Mouse (Mus musculus) fat pad, adult 2 months (tissue): Measurements from ENCODE around the gene Rasl11b.

Experiments used
- DNase-seq: peaks from one replicate; pipeline ENCODE4 v3.0.0-alpha.2; 2011; ENCODE audit warnings: low read depth, low spot score; ENCODE audit errors: extremely low read depth

Rasl11b gene

DNA sequence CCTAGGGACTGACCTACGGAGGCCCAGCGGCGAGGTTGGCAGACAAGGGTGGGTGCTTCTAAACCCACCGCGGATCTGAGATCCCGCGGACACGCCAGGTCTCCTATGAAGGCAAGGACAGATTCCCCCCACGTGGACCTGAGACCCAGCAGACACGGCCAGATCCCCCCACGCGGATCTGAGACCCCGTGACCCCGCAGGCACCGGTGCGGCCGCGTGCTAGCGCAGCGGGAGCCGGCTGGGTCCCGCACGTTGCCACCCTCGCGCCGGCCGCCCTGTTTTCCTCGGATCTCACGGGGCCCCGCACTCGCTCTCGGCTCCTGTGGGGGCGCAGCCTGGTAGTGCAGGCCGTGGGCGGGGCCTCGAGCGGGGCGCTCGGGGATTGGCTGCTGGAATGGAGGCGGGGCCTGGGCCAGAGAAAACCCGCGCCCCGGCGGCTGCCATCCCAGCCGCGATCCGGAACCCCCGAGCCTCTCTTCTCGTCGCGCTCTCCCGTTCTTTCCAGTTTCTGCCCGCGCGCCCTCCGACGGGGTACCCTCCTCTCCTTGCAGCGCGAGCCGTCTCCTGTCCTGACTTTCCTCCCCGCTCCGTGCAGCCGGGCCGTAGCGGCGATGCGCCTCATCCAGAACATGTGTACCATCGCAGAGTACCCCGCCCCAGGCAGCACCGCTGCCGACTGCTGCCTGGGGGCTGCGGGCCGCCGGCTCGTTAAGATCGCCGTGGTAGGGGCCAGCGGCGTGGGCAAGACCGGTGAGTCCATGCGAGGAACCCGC is at the start of gene Rasl11b:
Gene Rasl11b, plus strand, starts transcription at position 446 of the 773 bp plus-strand sequence.
- no peak for DNase-seq

DNA sequence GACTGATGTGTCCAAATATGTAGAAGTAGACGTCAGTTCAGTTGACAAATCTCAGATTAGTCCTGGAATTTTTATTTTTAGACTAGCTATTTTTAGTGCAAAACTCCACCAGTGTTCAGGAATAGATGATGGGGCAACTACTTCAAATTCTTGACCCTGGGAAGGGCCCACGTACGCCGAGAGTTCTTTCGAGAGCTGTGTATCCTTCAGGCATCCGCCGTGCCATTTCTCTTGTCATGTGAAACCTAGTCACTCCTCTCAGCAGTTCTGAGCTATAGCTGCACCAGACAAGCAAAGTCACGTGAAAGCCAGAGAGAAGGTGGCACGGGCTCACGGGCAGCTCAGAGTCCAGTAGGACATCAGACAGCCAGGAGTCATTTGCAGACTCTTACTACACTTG is 47.5 kb upstream of the Rasl11b start:
- no peak for DNase-seq

DNA sequence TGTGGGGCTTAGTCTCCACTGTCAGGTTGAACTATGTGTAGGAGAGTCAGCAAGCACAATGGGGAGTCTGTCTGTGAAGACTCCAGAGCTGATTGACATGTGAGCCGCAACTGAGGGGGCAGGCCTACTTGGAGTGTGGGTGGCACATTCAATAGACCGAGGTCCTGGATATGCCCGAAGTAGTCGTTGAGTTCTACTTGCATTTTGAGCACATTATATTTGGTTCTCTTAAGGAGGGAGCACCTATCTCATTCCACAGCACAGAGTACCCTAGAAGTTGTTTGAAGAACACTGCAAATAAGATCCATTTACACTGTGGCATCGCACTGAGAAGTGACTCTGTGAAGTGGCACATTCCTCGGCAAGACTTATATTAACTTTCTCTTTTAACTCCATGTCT is 45.1 kb upstream of the Rasl11b start:
- no peak for DNase-seq

DNA sequence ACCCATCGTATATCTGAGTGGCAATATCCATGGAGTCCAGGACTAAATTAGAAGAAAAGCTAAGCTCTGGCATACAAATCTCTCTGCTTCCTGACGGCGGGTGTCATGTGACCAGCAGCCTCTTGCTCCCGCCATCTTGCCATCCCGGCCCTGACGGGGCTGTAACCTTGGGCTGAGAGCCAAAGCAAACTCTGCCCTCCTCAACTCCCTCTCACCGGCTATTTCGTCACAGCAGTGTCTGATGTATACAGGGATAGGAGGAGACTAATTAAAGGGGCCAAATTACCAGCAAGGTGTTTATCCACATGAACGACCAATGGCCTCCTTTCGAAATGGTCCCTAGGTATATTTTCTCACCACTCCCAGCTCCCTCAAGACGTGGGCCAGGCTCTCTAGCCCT is 43.3 kb upstream of the Rasl11b start:
- DNase-seq, result no peak

DNA sequence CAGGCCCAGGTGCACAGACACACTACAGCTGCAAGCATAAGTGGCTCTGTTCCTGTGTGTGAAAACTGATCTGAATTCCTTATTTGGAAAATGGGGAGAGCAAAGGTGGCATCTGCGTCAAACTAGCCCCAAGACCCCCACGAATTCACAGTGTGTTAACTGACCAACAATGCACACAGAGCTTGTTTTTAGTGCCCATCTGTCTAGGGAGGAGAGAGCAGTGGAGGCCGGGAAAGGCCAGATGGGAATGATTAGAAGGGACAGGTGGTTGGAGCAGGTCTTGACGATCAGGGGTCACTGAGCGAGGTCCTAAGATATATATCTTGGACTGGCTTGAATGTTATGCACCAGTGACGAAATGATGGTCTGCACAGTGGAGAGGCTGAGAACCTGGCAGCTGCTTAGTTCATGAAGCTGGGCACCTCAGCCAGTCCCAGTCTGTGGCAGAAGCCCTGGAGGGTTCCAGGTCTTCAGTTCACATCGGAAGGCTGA is 39.2 kb upstream of the Rasl11b start:
- no peak for DNase-seq

DNA sequence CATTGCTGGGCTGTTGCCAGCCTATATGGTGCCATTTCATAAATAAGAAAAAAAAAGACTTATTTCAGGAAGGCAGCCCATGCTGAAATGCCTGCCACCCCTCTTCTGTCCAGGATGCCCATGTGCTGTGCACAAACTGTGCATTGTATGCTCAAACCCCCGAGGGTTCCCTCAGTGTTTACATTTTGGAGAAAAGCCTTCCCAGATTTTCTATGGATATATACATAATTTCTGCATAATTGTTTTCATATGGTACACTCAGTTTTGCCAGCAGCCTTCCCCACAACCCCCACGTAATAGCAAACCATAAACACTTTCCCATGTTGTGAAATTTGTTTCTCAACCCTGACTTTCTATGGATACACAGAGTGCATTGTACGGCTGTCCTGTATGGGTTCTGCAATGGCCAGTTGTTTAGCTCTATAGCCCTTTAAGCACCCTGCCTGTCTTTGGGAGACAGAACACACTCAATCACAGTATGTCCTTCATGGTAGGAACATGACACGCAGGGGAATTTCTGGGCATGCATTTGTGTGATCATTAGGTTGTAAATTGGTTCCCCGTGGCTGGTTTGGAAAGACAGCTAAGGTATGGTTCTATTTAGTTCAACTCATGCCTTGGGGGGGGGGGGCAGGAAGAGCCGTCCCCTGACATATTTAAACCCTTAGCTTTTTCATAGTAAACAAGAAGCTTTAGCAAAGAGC is 36.0 kb upstream of the Rasl11b start:
- DNase-seq, result no peak

DNA sequence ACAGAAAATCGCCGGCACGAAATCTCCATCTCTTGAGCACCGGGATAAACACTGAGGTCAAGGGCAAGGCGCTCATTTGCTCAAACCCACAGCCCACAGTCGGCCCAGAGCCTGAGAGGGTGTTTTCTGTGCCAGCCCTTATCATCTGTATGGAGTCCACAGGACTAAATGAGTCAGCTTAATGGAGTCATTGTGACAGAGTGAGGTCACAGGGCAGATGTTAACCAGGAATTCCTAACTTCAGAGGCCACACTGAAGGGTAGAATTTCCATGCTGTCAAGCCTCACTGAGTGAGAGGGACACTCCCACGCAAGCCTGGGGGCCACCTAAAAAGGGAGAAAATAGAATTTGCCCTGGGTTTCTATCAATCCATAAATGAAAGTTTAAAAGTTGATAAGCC is 35.2 kb upstream of the Rasl11b start:
- DNase-seq, result no peak

DNA sequence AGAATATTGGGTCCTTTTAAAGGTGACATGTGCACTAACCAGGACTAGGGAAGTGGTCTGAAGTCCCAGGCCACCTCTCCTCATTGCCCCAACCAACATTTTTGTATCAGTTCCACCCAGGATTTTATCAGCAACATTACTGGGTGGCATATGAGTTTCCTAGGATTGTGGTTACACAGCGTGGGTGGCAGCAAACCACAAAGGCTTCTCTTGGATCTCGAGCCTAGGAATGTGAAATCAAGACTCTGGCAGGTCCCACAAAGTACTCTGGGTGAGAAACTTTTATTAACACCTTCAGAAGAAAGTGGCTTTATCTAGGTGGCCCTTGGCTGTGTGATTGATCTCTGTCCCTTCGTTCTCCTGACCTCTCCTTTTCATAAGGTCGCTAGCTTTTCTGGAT is 34.7 kb upstream of the Rasl11b start:
- no peak for DNase-seq

DNA sequence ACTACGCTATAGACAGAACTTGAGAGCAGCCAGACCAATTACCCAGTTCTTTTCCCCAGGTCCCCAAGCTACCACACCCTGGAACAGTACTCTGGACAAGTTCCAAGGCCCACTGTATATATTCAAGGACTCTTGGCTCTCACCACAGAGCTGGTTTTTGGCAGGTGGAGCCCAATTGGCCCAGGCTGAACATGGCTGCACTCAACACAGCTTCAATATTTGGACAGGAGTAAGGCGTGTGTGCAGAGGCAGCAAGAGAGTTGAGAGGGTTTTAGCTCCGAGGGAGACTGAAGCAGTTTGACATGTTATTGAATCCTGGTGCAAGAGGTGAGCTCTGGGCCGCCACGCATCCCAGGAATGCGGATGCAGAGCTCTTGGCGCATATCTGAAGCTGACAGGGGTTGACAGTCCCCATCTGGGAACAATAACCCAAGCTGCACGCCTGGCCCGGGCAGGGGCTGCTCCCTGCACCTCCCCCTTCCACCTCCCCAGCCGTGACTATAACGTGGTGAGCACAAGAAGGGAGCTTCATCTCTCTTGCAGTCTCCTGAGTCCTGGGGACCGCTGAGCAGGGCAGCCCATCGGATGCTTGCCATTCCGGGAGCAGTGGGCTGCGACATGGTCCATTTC is 33.7 kb upstream of the Rasl11b start:
- no peak for DNase-seq

DNA sequence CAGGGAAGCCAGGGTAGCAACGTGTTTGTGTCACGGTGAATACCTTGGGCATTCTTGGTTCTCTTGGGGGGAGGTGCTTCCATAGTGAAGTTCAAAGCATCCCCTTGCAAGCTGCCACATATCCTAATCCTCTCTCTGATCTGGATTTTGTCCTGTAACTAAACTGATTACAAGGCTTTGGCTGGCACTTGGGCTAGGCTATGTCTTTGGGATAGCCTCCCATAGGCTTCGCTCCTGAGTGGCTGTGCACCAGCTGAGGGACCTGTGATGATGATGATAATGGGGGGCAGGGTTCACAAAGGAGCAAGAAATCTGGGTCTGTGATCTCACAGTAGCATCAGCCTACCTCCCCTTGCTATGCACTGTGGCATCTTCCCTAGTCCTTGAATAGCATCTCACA is 33.1 kb upstream of the Rasl11b start:
- DNase-seq, result no peak

DNA sequence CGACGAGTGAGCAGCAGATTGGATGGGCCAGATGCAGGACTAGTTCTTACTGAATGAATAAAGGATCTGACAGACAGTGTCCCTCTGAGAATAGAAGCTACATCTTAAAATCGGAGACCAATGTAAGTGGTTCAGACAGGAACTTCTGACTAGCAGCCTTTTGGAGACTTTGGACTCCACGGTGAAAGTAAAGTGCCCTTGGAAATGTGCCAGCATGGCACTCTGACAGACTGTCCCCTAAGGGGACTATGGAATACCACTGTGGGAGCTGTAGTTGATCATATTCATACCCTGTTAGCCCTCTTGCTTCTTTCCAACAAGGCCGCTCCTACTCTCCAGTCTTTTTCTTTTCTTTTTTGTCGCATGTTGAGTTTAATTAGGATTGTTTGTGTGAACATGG is 31.9 kb upstream of the Rasl11b start:
- DNase-seq, result no peak

DNA sequence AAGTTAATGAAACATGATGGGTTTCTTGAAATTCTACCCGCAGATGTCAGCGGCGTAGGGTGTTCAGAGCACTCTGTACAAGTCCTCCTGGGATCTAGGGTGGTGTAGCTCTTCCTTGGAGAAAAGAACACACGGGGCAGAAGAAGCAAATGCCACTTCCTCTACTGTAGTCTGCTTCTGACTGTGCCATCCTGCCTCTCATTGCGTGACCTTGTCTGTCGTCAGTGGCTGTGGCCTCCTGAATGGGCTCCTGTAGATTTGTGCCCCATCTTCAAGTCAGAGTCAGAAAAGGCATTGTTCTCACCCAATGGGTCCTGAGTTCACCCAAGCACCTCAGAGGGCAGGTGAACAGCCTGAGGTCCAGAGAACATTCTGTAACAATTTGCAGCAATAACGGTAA is 30.5 kb upstream of the Rasl11b start:
- no peak for DNase-seq

DNA sequence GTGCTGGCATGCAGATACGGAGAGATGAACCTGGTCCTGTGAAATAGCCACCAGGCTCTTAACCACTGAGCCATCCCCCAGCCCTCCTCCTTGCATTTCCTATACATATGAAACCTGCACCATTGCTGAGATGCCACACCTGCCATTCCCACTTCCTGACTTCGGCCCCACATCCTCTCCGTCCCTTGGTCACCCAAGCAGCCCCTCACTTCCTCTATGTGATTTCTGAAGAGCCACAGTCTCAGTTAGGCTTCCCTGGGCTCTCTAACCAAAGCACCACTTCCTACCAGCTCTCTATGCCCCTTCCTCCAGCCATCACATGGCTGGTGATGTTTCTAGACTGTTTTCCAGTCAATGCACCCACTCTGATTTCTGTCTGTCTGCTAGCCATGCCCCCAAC is 28.4 kb upstream of the Rasl11b start:
- no peak for DNase-seq

DNA sequence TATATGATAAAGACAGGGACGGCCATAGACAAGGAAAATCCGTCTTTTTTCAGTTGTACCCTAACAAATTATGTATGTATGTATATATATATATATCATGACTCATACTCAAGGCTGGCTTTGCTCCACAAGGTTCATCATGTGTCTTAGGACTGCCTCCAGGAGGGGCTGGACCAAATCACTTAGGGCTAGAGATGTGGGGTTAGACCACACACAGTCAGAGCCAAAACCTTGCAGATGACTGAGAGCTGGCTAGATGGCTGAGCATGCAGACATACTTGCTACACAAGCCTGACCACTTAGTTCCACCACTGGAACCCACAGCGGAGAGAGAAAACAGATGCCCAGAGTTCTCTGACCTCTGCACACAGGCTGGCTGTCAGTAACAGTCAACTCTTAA is 27.0 kb upstream of the Rasl11b start:
- DNase-seq, result no peak

DNA sequence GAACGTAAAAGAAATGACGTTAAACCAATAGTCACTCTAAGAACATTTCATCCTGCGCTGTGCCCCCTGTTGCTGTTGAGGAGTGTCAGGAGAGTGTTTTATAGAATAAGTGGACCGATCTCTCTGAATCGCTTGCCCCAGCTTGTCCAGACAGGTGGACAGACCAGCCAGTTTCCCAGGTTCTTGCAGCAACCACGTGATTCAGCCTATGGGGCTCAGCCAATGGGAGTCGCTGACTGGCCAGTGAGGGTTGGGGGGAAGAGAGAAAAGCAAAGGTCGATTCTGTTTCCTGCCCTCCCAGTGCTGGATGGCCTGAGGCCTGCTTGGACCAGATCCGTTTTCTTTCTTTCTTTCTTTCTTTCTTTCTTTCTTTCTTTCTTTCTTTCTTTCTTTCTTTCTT is 23.3 kb upstream of the Rasl11b start:
- DNase-seq, result no peak

DNA sequence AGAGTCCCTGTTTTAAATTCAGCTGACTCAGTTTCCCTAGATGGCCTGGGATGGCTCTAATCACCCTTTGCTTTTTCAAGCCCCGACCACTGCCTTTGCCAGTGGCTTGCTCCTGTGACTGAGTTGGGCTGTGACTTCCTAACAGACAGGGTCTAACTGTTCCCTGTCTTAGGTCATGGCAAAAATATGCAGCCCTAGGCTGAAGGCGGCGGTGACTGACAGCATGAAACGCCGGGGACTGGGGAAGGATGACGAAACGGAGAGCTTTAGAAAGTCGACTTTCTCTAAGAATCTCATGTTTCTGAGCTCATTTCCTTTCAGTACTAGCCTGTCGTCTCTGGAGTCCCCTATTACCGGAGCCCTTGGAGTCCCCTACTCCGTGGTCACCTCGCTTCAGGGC is 22.9 kb upstream of the Rasl11b start:
- DNase-seq, result no peak

DNA sequence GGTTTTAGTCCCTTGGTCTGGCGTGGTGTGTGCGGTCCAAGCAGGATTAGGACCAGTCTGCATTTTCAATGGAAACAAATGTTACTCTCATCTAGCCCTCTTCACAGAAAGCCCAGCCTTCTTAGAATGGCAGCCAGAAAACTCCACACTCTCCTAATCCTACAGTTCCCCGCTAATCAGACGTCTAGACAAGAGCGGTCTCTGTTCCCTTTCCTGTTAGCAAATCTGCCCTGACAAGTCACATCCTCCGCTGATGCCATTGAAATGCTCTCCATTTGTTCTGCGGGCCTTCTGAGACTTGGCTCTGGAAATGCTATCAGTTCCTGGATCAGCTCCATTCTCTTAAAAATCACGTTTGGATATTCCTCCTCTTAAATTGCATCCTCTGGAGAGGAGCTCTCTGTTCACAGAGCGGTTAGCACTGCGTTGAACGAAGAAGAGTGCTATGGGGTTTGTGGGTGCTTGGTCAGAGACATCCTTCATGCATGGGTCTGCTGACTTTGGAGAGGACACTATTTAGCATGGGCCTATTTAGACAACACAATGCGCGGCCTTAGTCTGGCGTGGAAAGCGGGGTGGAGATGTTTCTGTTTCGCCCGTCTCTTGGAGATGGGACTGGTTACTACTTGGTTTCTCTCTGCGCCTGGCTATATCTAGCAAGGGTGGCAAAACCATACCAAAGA is 21.8 kb upstream of the Rasl11b start:
- no peak for DNase-seq

DNA sequence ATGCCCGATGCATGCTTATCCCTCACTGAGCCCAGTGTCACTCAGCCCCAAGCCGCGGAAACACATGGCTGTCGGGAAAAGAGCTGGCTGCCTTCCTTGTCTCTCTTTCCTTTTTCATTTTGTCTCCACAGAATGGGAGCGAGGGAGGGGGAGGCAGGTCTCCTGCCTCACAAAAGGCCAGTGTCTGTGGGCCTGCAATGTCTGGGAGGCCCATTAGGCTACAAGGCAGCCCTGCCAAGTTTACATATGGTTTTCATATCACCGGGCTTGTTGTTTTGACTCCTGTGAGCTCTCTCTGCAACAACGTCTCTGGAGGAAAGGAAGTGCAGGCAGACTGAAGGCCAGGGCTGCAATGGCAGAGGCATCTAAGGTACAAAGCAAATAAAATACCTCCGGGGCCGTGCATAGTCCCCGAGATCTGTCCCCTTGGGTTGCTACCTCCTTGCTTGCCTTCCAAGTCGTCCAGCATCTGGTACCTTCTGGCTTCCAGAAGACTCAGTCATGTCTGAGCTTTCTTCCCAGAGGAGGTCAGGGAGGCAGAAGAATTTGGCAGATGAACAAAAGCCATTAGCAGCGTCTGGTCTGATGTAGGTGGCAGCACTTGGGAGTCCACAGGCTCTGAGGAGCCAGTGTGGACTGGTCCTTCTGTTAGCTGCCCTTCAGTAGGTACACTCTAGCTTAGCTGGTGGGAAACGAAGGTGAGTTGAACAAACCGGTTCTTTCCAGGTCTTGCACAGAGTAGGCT is 19.4 kb upstream of the Rasl11b start:
- no peak for DNase-seq

DNA sequence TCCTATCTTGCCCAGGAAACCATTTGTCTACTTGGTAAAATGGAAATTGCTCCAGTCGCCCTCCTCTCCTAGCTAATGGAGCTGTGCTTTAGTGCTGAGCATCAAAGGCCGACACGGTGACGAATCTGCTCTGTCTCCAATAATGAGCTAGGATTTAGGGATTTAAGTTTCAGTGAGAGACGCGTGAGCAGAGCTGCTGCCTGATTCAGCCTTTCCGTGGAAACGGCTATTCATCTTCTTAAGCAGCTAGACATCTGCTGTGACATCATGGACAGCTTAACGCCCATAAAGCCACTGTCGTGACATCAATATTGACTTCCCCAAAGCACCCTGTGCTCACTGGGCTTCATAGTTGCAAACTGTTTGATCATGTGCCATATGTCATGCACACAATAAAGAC is 14.9 kb upstream of the Rasl11b start:
- no peak for DNase-seq

DNA sequence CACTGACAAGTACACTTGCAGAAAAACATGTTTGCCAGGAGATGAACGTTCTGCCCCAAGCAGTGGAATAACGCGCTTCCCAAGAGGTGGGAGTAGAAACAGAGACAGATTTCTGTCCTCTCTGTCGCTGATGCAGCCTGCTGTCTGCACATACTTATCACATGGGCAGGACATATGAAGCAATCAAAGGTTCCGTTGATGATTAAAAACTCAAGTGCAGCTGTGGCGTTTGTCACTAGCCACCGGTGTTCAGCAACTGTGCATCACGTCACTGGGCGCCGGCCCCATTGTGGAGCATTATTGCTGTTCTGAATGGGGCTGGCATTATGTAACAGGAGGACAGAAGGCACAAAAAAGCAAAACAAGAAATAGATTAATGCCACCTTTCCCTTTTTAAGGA is 12.0 kb upstream of the Rasl11b start:
- no peak for DNase-seq

DNA sequence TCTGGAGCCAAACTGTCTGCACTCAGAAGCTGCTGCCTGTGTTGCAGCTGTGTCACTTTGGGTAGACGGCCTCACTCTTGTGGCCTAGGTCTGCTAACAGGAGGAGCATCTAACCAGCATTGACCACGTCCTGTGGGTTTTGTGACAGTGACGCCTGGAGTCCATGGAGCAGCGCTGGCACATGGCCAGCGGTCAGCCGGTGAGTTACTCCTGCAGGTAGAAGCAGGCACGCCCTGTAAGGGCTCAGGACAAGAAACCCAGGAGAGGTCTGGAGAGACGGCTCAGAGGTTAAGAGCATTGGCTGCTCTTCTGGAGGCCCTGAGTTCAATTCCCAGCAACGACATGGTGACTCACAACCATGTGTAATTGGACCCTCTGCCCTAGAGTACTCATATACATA is 10.5 kb upstream of the Rasl11b start:
- no peak for DNase-seq
